Mouse (Mus musculus) kidney, embryonic 16.5 days (tissue): ENCODE measurements around the gene Gucd1. TPM values are rescaled to one million over a fixed set of nuclear protein-coding genes. Genes with fewer than 3 reads are reported as not detected.

Source experiments
- ATAC-seq: fragments of 200-750 bp; cut with Nextera tagmentation; 2 replicates; pipeline ENCODE4 v1.8.0; 2017; ENCODE audit warnings: moderate TSS enrichment; ENCODE audit not compliant: low FRiP score, low TSS enrichment
- H3K27ac ChIP-seq: fragments of 300-500 bp; sonication (generic); 2 replicates; pipeline ENCODE4 v1.5.1; 2014; ENCODE audit warnings: low read length
- H3K27me3 ChIP-seq: fragments of 300-500 bp; sonication (generic); 2 replicates; pipeline ENCODE4 v1.6.1; 2014; ENCODE audit warnings: low read length, control low read depth, mixed read lengths; ENCODE audit not compliant: insufficient read depth
- H3K36me3 ChIP-seq: fragments of 300-500 bp; sonication (generic); 2 replicates; pipeline ENCODE4 v1.6.1; 2014; ENCODE audit warnings: low read length, control low read depth, mixed read lengths; ENCODE audit not compliant: insufficient read depth
- H3K4me1 ChIP-seq: fragments of 300-500 bp; sonication (generic); 2 replicates; pipeline ENCODE4 v1.6.1; 2014; ENCODE audit warnings: low read length, control low read depth, mixed read lengths; ENCODE audit not compliant: insufficient read depth
- H3K4me2 ChIP-seq: fragments of 300-500 bp; sonication (generic); replicated peaks from 2 replicates; pipeline ENCODE4 v1.6.1; 2014; ENCODE audit warnings: low read depth, low read length
- H3K4me3 ChIP-seq: fragments of 300-500 bp; sonication (generic); 2 replicates; pipeline ENCODE4 v1.5.1; 2014; ENCODE audit warnings: mild to moderate bottlenecking, low read length
- H3K9ac ChIP-seq: fragments of 300-500 bp; sonication (generic); replicated peaks from 2 replicates; pipeline ENCODE4 v1.6.1; 2014; ENCODE audit warnings: low read length
- H3K9me3 ChIP-seq: fragments of 300-500 bp; sonication (generic); 2 replicates; pipeline ENCODE4 v1.6.1; 2016; ENCODE audit warnings: low read length, control low read depth
- WGBS: fragments of 180-500 bp; shearing (Covaris S2); extraction: QIAGEN DNeasy Blood & Tissue Kit; methylation state at CpG from one replicate; pipeline ENCODE4 v1.1.7; 2014; 5-methylcytosine and 5-hydroxymethylcytosine counted together
- polyA plus RNA-seq: library from polyadenylated mRNA; unstranded; fragments of >200 nt; fragmentation: Nextera tagmentation; extraction: Ambion mirVana; gene quantifications from 2 replicates; pipeline ENCODE4 v1.2.1, GENCODE M21; 2015

Gucd1 gene
- polyA plus RNA-seq, 1 experiment from 2014 or later: 53.4 TPM

DNA sequence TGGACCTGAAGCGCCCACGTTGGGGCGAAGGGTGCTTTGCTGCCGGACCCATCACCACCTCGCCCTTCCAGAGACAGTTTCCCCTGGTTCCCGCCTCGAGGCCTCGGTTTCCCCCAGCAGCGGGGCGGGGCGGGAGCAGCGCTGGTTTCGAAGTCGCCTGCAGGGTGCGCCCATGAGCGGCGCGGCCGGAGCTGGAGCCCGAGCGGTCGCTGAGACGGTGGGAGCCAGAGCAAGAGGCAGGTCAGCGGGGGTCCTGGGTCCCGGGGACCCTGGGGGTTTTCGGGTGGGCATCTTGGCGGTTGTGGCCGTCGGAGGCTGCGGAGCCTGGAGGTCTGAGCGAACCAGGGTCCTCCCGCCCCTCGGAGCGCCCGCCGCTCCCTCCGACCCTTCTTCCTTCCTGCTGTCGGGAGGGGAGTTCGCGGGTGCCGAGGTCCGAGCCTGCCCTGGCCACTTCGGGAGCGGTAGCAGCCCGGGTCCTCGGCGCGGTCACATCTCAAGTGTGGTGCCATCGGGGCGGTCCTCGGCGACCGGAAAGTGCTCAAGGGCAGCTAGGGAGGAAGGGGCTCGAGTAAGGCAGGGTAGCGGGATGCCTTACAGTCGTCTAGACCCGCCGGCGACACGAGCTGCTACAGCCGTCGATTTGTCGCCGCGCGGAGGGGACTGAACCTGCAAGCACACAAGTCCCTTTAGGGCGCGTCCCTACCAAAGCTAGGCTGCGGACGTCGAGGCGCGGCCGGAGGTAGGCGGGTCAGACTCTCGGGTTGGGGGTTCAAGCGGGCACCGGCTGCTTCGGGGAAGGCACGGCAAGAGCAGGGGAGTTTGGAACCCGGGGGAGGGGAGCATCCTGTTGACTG lies 200.6 kb downstream of the Gucd1 start:
- 1% methylated on average over 81 of the region's 81 CpGs for WGBS
- peak overlapping the region; percentile 75 for H3K4me2 ChIP-seq
- peak overlapping the region; percentile 49 for H3K27ac ChIP-seq
- peaks cover 31% of the 10 kb centered on the region for H3K4me1 ChIP-seq
- peaks cover 14% of the 10 kb centered on the region for H3K27me3 ChIP-seq
- no peaks in the 10 kb centered on the region for H3K9me3 ChIP-seq
- peak overlapping the region; percentile 60 for H3K4me3 ChIP-seq
- peak; percentile 63 for ATAC-seq
- H3K9ac ChIP-seq: peak overlapping the region; percentile 72
- H3K36me3 ChIP-seq: no peaks in the 10 kb centered on the region; the same call in 1 of the 2 replicates

DNA sequence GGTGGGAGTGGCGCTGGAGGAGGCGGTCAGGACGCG lies 201.1 kb downstream of the Gucd1 start, which contains the start of gene Adora2a:
Gene Adora2a (plus strand): TSS at position 6 of the 36 bp plus-strand sequence.
- H3K27me3 ChIP-seq: peaks cover 14% of the 10 kb centered on the region
- no peak for ATAC-seq
- H3K27ac ChIP-seq: peak within 1 kb of the TSS; percentile 49
- H3K9ac ChIP-seq: peak within 1 kb of the TSS; percentile 72
- 0% methylated on average over 4 of the region's 4 CpGs for WGBS
- peak within 1 kb of the TSS; percentile 75 for H3K4me2 ChIP-seq
- H3K4me3 ChIP-seq: peak within 1 kb of the TSS; percentile 60
- no peaks in the 10 kb centered on the region for H3K9me3 ChIP-seq
- H3K36me3 ChIP-seq: peaks cover 2% of the 10 kb centered on the region
- peaks cover 31% of the 10 kb centered on the region for H3K4me1 ChIP-seq

DNA sequence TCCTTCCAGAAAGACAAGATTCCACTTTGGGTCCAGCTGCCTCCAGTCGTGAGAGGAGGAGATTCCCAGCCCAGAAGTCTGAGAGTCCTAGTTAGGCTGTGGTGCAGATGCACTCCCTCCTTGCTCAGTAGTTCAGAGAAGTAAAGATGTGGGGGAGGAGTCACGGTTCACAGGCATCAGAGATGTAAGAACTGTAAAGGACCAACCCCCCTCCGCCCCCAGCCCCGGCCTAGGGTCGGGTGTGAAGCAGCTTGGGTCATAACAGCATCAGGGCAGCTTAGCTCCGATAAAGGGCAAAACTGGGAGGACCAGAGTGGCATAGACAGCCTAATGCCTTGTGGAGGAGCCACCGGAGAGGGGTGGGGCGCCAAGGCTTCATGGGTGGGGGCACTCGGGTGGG lies 201.3 kb downstream of the Gucd1 start:
- WGBS: 5% methylated on average over 9 of the region's 9 CpGs
- H3K4me3 ChIP-seq: peak overlapping the region; percentile 60
- H3K4me2 ChIP-seq: peak overlapping the region; percentile 75
- H3K27ac ChIP-seq: peak overlapping the region; percentile 2; the same call in 1 of the 2 replicates
- H3K4me1 ChIP-seq: peaks cover 31% of the 10 kb centered on the region
- peak; percentile 49 for ATAC-seq
- H3K27me3 ChIP-seq: peaks cover 14% of the 10 kb centered on the region
- H3K9ac ChIP-seq: peak overlapping the region; percentile 72
- peaks cover 5% of the 10 kb centered on the region for H3K36me3 ChIP-seq
- H3K9me3 ChIP-seq: no peaks in the 10 kb centered on the region

DNA sequence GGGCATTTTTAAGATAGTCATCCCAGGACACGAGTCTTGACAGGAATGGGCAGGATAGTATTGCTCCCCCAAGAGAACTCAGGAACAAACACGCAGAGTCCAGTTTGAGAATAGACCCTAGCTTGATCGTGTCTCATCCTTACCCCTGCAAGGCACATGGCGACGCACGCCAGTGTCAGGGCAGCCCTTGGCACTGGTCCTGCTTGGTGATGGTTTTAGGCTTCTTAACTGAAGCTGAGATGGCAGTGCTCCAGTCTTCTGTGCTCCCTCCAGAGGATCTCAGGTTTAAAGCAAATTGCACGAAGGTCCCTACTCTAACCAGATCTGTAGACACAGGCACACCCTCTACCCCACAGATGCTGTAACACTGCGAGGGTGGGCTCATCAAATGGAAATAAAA lies 202.0 kb downstream of the Gucd1 start:
- Histone ChIP-seq H3K4me3 (no peak overlapping the region), H3K4me2 (no peak overlapping the region), H3K9me3 (no peaks in the 10 kb centered on the region), H3K36me3 (peaks cover 12% of the 10 kb centered on the region), H3K27me3 (peaks cover 14% of the 10 kb centered on the region), H3K27ac (no peak overlapping the region), H3K9ac (no peak overlapping the region), H3K4me1 (peaks cover 31% of the 10 kb centered on the region)
- WGBS: 80% methylated on average over 8 of the region's 8 CpGs
- ATAC-seq: no peak

DNA sequence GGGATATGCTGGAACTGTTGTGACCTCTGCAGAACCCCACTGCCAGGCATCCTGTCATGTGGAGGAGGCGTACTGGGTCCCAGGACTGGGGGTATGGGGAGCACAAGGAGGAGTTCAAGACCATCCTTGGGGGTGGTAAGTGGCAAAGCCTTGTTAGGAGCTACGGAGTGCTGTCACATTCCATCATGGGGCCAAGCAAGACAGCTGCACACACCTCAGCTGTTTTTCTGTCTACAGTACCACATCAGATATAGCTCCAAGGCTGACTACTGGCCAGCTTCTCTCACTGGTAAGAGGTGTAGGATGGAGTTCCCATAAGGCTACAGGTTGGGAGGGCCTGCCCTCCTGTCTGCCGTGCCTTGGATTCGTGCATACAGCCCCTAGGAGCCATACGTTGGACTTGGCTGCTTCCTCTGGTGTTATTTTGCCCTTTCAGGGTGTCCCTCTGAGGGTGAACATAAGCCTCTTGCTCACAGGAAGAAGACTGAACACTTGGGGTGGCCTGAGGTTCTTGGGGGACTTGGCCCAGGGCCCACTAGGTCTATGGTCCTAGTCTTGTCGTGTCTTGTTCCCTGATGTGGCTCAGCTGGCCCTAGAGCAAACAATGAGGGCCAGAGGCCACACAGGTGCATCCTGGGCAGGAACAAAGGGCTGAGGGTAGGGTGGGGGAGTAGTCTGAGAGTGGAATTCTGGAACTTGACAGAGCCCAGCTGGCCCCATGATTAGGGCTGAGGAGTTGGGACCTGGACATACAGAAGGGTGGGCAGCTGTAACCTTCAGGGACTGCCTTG lies 203.4 kb downstream of the Gucd1 start:
- peaks cover 14% of the 10 kb centered on the region for H3K27me3 ChIP-seq
- H3K4me3 ChIP-seq: no peak overlapping the region
- H3K4me2 ChIP-seq: no peak overlapping the region
- no peak overlapping the region for H3K9ac ChIP-seq
- peak overlapping the region; percentile 64 for H3K27ac ChIP-seq
- ATAC-seq: peak; percentile 44
- H3K4me1 ChIP-seq: peaks cover 31% of the 10 kb centered on the region
- WGBS: 40% methylated on average over 6 of the region's 6 CpGs
- peaks cover 25% of the 10 kb centered on the region for H3K36me3 ChIP-seq
- H3K9me3 ChIP-seq: no peaks in the 10 kb centered on the region

DNA sequence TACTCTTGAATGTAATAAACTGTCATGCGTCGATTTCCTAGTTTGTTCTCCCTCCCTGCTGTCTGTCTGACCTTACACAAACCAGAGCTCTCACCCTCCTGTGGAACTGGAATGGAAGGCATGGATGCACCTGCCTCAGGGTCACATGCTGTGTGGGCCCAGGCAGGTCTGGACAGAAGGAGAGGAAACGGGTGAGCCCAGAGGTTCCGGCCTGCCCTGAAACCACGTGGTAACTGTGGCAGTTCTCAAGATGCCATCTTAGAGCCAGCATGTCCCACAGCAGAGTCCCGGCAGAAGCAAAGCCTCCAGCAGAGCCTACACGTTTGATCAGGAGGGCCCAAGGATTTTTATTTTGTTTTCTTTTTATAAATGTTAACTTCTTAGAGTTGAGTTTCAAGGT lies 205.4 kb downstream of the Gucd1 start:
- Histone ChIP-seq H3K27ac (no peak overlapping the region), H3K36me3 (peaks cover 45% of the 10 kb centered on the region), H3K4me3 (no peak overlapping the region), H3K9ac (no peak overlapping the region), H3K9me3 (no peaks in the 10 kb centered on the region), H3K4me2 (no peak overlapping the region), H3K27me3 (0 out of 2 replicates have a peak, but pooled peaks cover 3% of the 10 kb centered on the region), H3K4me1 (peaks cover 27% of the 10 kb centered on the region)
- no peak for ATAC-seq
- 67% methylated on average over 7 of the region's 7 CpGs for WGBS

DNA sequence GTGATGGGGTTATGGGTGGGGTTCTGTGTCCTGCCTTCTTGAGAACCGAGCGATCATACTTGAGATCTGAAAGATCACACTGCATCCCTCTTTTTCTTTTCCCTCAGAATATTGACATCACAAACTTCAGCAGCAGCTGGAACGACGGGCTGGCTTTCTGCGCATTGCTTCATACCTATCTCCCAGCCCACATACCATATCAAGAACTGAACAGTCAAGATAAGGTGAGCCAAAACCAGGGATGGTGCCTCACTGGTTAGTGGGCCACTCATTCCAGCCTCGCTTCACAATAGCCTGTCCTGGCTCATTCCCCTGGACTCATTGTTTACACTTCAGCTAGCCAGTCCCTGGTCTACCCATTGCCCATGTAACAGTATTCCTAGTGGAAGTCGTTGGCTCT lies 210.6 kb downstream of the Gucd1 start:
- peaks cover 20% of the 10 kb centered on the region for H3K4me1 ChIP-seq
- WGBS: 91% methylated on average over 7 of the region's 7 CpGs
- no peak overlapping the region for H3K4me2 ChIP-seq
- H3K27me3 ChIP-seq: no peaks in the 10 kb centered on the region
- H3K4me3 ChIP-seq: no peak overlapping the region
- peaks cover 62% of the 10 kb centered on the region for H3K36me3 ChIP-seq
- H3K9me3 ChIP-seq: no peaks in the 10 kb centered on the region
- H3K27ac ChIP-seq: no peak overlapping the region
- H3K9ac ChIP-seq: no peak overlapping the region
- ATAC-seq: no peak

DNA sequence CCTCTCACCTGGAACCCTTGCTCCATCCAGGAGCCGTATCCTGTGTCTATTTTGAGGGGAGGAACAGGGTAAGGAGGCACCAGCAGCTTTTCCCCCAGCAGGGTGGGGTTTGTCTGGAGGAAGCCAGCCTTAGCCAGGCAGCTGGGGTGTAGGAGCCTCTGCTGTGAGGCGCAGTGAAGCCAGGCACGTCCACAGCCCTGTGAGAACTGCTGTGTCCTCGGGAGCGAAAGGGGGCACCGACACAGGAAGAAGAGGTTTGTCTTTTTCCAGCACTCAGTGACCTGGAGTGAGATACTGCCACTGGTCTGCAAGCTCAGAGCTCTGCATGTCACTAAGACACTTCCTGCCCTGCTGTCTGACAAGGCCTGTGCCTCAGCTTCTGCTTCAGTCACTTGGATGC lies 213.4 kb downstream of the Gucd1 start:
- peak overlapping the region; percentile 32 for H3K9ac ChIP-seq
- H3K4me2 ChIP-seq: no peak overlapping the region
- no peaks in the 10 kb centered on the region for H3K27me3 ChIP-seq
- WGBS: 37% methylated on average over 6 of the region's 6 CpGs
- H3K4me1 ChIP-seq: peaks cover 25% of the 10 kb centered on the region
- H3K9me3 ChIP-seq: no peaks in the 10 kb centered on the region
- no peak overlapping the region for H3K4me3 ChIP-seq
- ATAC-seq: peak; percentile 67; the same call in 1 of the 2 replicates
- H3K27ac ChIP-seq: peak overlapping the region; percentile 80
- peaks cover 36% of the 10 kb centered on the region; the same call in 1 of the 2 replicates for H3K36me3 ChIP-seq

DNA sequence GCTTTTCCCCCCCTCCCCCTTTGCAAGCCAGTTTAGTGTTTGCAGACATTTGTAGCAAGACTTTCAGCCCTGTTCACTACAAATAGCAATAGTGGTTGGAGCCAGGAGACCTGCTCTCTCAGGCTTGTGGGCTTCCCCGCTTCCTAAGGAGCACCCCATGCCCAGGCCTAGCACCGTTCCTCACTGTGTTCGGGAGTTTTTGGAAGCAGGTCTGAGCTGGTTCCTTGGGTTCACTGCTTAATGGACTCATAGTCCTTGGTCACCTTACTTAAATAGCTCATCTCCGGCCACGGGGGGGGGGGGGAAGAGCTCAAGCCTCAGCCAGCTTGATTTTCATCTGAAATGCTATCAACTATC lies 213.7 kb downstream of the Gucd1 start:
- H3K9ac ChIP-seq: peak overlapping the region; percentile 32; the same call in 1 of the 2 replicates
- no peak overlapping the region for H3K4me3 ChIP-seq
- peak overlapping the region; percentile 80 for H3K27ac ChIP-seq
- 71% methylated on average over 5 of the region's 5 CpGs for WGBS
- no peaks in the 10 kb centered on the region for H3K27me3 ChIP-seq
- peak; percentile 28; the same call in 1 of the 2 replicates for ATAC-seq
- H3K4me1 ChIP-seq: peaks cover 27% of the 10 kb centered on the region
- no peak overlapping the region for H3K4me2 ChIP-seq
- peaks cover 35% of the 10 kb centered on the region for H3K36me3 ChIP-seq
- H3K9me3 ChIP-seq: no peaks in the 10 kb centered on the region
